Mouse (Mus musculus) gastrocnemius, adult 2 months (tissue): ENCODE results near the gene S1pr3. TPM values are rescaled to one million over a fixed set of nuclear protein-coding genes. Genes with fewer than 3 reads are reported as not detected.
A peak's percentile ranks its signal among the peaks of the same experiment; 100 is the strongest.

Source experiments
- DNase-seq: peaks from one replicate; pipeline ENCODE4 v3.0.0; 2022
- H3K27ac ChIP-seq: fragments of 200-600 bp; 2 replicates; pipeline ENCODE4 v1.8.1; 2022; ENCODE audit warnings: mild to moderate bottlenecking
- H3K4me3 ChIP-seq: fragments of 200-600 bp; 2 replicates; pipeline ENCODE4 v1.8.1; 2022; ENCODE audit warnings: mild to moderate bottlenecking, moderate library complexity
- CTCF ChIP-seq: fragments of 200-600 bp; IDR thresholded peaks from 2 replicates; pipeline ENCODE4 v1.8.1; 2022; ENCODE audit warnings: antibody characterized with exemption, mild to moderate bottlenecking, moderate library complexity
- intact Hi-C: fragments of 180-260 bp; cut with DNase I; formaldehyde crosslinking; loops from one replicate; pipeline ENCODE4 v1.15.1; 2025
- total RNA-seq, 2 experiments: library from RNA; stranded (reverse); gene quantifications; 2 replicates each; pipeline ENCODE4 v1.2.3; 2021

Gene S1pr3
- total RNA-seq, 2 experiments from 2014 or later: 3.3 to 4.4 TPM

DNA sequence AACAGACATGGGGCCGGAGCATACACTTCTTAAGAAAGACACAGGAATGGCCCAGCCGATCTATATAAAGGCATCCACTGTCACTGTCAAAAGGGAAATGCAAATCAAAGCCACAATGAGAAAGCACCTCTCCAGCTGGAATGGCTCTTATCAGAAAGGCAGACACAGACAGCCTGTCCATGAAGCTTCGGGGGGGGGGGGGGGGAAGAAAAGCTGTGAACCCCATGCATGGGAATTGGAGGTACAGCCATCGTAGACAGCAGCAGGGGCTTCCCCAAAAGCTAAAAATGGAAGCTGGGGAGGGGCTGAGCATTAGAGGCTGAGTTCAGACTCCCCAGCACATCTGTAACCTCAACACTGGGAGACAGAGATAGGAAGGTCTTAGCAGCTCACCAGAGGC lies 20.5 kb upstream of the S1pr3 start:
- no peak overlapping the region for H3K4me3 ChIP-seq
- H3K27ac ChIP-seq: no peak overlapping the region
- no peak for DNase-seq
- TF ChIP-seq CTCF: no peak
- intact Hi-C loops: no loop called here

DNA sequence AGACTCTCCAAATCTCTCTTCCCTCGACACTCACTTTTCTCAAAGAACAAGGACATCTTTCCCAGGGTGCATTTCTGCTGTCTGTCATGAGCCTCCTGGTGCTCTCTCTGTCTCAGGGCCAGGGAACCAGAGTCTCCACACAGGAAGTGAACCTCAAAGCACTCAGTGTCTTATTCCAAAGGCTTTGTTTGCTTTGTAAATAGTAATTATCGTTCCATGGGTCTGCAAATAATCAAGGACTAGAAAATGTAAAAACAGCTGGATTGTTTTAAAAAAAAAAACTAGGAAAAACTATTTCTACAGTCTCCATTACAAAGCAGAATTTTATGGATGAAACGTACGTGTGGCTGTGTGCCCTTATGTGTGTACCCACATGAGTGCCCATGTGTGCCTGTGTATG lies 18.0 kb upstream of the S1pr3 start:
- no peak overlapping the region for H3K27ac ChIP-seq
- no peak for TF ChIP-seq CTCF
- no peak for DNase-seq
- no peak overlapping the region for H3K4me3 ChIP-seq
- intact Hi-C loops: no loop called here

GRCm38 (mm10) chr13:51391359-51391916 lies 17.0 kb upstream of the S1pr3 start:
- no peak for DNase-seq
- Histone ChIP-seq H3K4me3 (no peak overlapping the region), H3K27ac (no peak overlapping the region)
- intact Hi-C loops: no loop called here
- no peak for TF ChIP-seq CTCF

DNA sequence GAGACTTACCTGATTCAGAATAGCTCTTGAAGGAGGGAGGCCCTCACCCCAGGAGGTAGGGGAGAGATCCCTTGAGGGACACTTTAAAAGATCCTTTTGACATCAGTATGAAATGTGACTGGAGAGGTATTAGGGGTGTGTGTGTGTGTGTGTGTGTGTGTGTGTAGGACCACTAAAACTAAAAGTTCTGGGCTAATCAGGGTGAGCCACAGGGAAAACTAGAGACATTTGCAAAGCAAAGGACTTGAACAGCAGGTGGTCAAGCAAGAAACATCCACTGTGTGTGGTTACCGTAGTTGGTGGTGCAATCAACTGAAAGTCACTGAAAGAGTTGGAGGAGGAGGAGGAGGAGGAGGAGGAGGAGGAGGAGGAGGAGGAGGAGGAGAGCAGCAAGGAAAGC lies 16.2 kb upstream of the S1pr3 start:
- H3K4me3 ChIP-seq: no peak overlapping the region
- no peak overlapping the region for H3K27ac ChIP-seq
- TF ChIP-seq CTCF: no peak
- intact Hi-C loops: no loop called here
- no peak for DNase-seq

DNA sequence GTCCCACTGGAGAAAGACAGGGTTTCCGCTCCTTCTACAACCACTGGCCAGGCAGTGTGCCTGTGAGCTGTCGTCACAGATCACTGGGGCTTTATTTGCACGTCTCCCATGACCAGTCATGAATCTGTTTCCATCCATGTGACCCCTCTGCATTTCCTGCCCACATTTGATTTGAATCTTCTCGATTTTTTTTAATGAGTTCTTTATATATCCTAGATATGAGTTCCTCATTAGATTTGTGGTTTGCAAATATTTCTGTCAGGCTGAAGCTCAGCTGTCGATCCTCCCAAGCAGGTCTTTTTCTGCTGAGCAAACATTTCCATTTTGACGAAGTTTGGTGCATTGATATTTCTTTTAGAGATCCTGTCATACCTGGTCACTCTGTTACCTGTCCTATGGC lies 10.6 kb upstream of the S1pr3 start:
- intact Hi-C loops: no loop called here
- no peak overlapping the region for H3K27ac ChIP-seq
- H3K4me3 ChIP-seq: no peak overlapping the region
- no peak for TF ChIP-seq CTCF
- no peak for DNase-seq

- intact Hi-C loops: no loop called here
- Histone ChIP-seq H3K27ac (no peak overlapping the region), H3K4me3 (no peak overlapping the region)
- TF ChIP-seq CTCF: no peak
- DNase-seq: no peak
Measured at GRCm38 (mm10) chr13:51399562-51399961, 8.9 kb upstream of the S1pr3 start.

DNA sequence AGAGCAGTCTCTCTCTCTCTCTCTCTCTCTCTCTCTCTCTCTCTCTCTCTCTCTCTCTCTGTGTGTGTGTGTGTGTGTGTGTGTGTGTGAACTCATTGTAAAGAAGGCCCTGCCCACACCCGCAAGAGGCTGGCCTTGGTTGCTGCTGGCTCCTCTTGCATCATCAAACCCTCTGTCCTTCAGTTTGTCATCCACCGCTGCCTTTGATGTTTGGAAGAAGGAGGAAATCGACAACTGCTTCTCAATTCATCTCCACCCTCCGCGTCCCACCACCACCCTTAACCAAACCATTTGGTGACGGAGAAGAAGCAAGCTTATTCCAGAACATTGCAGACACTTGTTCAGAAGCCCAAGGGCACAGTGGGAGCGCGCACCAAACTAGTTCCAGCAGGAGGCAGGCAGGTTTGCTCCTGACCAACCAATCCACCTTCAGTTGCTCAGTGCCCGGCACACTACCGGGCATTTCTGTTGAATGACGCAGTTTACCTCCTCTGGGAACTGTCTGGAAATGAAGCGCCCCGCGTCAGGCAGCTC lies 8.2 kb upstream of the S1pr3 start:
- DNase-seq: no peak
- H3K4me3 ChIP-seq: peak overlapping the region; percentile 58
- TF ChIP-seq CTCF: no peak
- no peak overlapping the region for H3K27ac ChIP-seq
- intact Hi-C loops: no loop called here

- no peak for TF ChIP-seq CTCF
- intact Hi-C loops: no loop called here
- no peak overlapping the region for H3K27ac ChIP-seq
- no peak for DNase-seq
- peak overlapping the region; percentile 58 for H3K4me3 ChIP-seq
Measured at GRCm38 (mm10) chr13:51400736-51401501, 7.5 kb upstream of the S1pr3 start.

- H3K27ac ChIP-seq: no peak overlapping the region
- DNase-seq: no peak
- intact Hi-C loops: no loop called here
- no peak for TF ChIP-seq CTCF
- no peak overlapping the region for H3K4me3 ChIP-seq
Measured at GRCm38 (mm10) chr13:51404566-51404965, 3.9 kb upstream of the S1pr3 start.

- Histone ChIP-seq H3K27ac (no peak overlapping the region), H3K4me3 (no peak overlapping the region)
- no peak for TF ChIP-seq CTCF
- intact Hi-C loops: no loop called here
- no peak for DNase-seq
Measured at GRCm38 (mm10) chr13:51405731-51406320, 2.6 kb upstream of the S1pr3 start.

DNA sequence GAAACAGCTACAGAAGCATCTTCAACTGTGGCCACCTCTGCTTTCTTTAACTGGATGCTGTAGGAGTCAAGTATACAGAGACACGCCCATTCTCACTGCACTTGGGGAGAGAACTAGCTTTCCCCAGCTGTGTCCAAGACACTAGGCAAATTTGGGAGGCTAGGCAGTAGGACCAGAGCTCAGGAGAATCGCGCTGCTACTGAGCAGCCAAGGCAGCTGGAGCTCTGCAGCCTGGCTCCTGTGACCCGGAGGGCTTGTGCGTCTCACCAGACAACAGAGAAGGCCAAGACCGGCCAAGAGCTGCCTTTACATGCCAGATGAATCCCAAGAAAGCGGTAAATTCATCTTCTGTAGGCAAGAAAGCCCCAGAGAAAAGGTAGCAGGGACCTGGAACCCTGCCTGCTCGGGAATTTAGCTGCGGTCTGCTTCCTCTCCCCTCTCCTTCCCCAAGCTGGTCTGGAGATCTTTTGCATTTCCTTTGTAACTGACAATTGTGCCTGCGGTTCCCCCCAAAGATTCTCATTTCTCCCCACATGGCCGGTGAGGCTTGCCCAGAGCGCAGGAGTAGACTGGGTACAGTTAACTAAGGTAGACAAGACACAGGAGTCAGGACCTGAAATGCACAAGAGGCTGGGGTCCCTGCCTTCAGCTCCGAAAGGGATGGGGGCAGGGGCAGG lies 760 bp upstream of the S1pr3 start:
- Histone ChIP-seq H3K27ac (peak overlapping the region; percentile 77), H3K4me3 (peak overlapping the region; percentile 66)
- TF ChIP-seq CTCF: no peak
- intact Hi-C loops: no loop called here
- DNase-seq: peak; percentile 45

- Histone ChIP-seq H3K4me3 (peak overlapping the region; percentile 54), H3K27ac (peak overlapping the region; percentile 57; the same call in 1 of the 2 replicates)
- intact Hi-C loops: no loop called here
- no peak for TF ChIP-seq CTCF
- DNase-seq: no peak
Measured at GRCm38 (mm10) chr13:51409936-51410481, 1.6 kb downstream of the S1pr3 start.
